Mouse (Mus musculus): ENCODE data around the gene Mbip.

The Mbip gene

GRCm38 (mm10) chr12:56288548-56288947, 57.1 kb downstream of the Mbip start:
- no peak for DNase-seq

- DNase-seq = no peak
These were observed 58.9 kb downstream of the Mbip start for GRCm38 (mm10) chr12:56286828-56287227.

- no peak for DNase-seq
These were observed 61.5 kb downstream of the Mbip start for GRCm38 (mm10) chr12:56284210-56284609.

GRCm38 (mm10) chr12:56281649-56282048, 64.0 kb downstream of the Mbip start:
- no peak for DNase-seq
